Mouse (Mus musculus): ENCODE results near the gene Sp1. TPM values are rescaled to one million over a fixed set of nuclear protein-coding genes. Genes with fewer than 3 reads are reported as not detected.

Sp1 gene
- total RNA-seq (2012; rRNA removed) = 16.3 and 22.0 TPM in 2 replicates
- 10 to 100 TPM; 47.2 to 92.3 TPM for polyA plus RNA-seq (2012; ENCODE audit: insufficient read depth in 1 of 2, insufficient read length in 2 of 2, low read depth in 1 of 2, low replicate concordance in 2 of 2, missing spikeins in 1 of 2)

DNA sequence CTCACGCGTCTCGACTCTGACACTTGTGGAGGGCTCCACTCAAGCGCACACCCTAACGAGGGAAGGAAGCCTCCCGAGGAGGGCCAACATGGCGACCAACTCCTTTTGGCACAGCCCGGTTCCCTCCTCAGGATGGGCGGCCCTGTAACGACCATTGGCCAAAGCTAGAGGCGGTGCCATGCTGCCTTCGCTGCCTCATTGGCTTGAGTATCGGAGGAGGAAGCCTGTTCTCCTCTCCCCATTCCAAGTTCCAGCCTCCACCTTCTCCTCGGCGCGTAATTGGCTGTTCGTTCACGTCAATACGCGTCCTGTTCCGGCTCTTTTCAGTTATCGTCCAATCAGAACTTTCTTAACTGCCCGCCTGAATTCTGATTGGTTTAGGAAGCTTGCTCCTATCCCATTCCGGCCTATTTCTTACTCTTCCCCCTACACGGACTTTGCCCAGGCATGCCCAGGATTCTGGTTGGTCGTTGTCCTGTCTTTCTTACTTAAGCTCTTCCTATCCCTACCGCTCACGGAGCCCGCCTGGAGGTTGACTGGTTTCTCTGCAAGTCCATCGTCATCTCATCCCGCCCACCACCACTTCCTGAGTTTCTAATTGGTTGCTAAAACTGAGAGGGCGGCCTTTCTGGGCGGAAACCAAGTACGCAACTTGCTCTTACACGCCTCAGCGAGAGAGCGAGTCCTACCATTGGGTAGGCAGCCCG lies at the start of gene Sp1:
Gene Sp1, plus strand, starts transcription at position 655 of the 707 bp plus-strand sequence.
- peak within 1 kb of the TSS; percentile 94 for H3K27ac ChIP-seq (ENCODE audit: control insufficient read depth, low read depth, low read length)
- H3K27me3 ChIP-seq (ENCODE audit: control insufficient read depth in 1 of 2, insufficient read depth in 2 of 2, low read length in 2 of 2) = no peaks in the 10 kb centered on the region
- peak within 1 kb of the TSS; percentile 87 for H3K9ac ChIP-seq (ENCODE audit: control insufficient read depth, low read depth, low read length, poor library complexity, severe bottlenecking)
- H3K9me3 ChIP-seq (replicated peaks; ENCODE audit: insufficient read depth, low read length) = no peaks in the 10 kb centered on the region
- H3K4me1 ChIP-seq (ENCODE audit: control insufficient read depth in 1 of 2, insufficient read depth in 2 of 2, low read length in 2 of 2) = peaks cover 4 to 22% of the 10 kb centered on the region in 2 experiments
- H3K4me3 ChIP-seq (ENCODE audit: control insufficient read depth in 1 of 2, insufficient read depth in 1 of 2, low read depth in 2 of 2, low read length in 2 of 2) = peak within 1 kb of the TSS; percentile 62 to 68
- H3K79me2 ChIP-seq (ENCODE audit: control insufficient read depth, insufficient read depth, low read length, poor library complexity) = peaks cover 30% of the 10 kb centered on the region
- peaks cover 8 to 36% of the 10 kb centered on the region in 2 experiments for H3K36me3 ChIP-seq (ENCODE audit: control insufficient read depth in 1 of 2, insufficient read depth in 2 of 2, low read length in 2 of 2)
- peak; percentile 100 for DNase-seq (ENCODE audit: low read depth, low spot score)
- TF ChIP-seq KAT2A (conservative IDR thresholded peaks at IDR 0.05; ENCODE audit: low read depth, low read length) = peak; percentile 68
- TF ChIP-seq HCFC1 (IDR thresholded peaks at IDR 0.05; ENCODE audit: low read depth, low read length) = peak; percentile 85
- TF ChIP-seq USF1 (IDR thresholded peaks at IDR 0.05; ENCODE audit: low read depth, low read length) = no peak
- TF ChIP-seq CTCF (IDR thresholded peaks at IDR 0.05 in 2 of 3, conservative IDR thresholded peaks at IDR 0.05 in 1 of 3; ENCODE audit: control insufficient read depth in 1 of 3, insufficient read depth in 1 of 3, low read depth in 2 of 3, low read length in 3 of 3, poor library complexity in 1 of 3, severe bottlenecking in 1 of 3) = no peak
- peak; percentile 8; the same call in 1 of the 2 replicates for TF ChIP-seq MAZ (IDR thresholded peaks at IDR 0.05; ENCODE audit: low read depth, low read length)
- no peak for TF ChIP-seq MEF2A (IDR thresholded peaks at IDR 0.05; ENCODE audit: extremely low read depth, insufficient replicate concordance, low read depth, low read length, poor library complexity, severe bottlenecking)
- TF ChIP-seq USF2 (IDR thresholded peaks at IDR 0.05; ENCODE audit: borderline replicate concordance in 1 of 2, insufficient read depth in 1 of 2, low read depth in 1 of 2, low read length in 2 of 2) = no peak
- TF ChIP-seq MYC (IDR thresholded peaks at IDR 0.05; ENCODE audit: low read depth, low read length) = peak; percentile 94
- peak in 1 of 2 experiments; percentile 99; a peak in 2 of 4 replicates for TF ChIP-seq POLR2A (IDR thresholded peaks at IDR 0.05; ENCODE audit: control insufficient read depth in 1 of 2, insufficient read depth in 1 of 2, low read depth in 1 of 2, low read length in 2 of 2, poor library complexity in 1 of 2)
- no peak for TF ChIP-seq TAL1 (IDR thresholded peaks at IDR 0.05; ENCODE audit: low read length)
- TF ChIP-seq RCOR1 (IDR thresholded peaks at IDR 0.05; ENCODE audit: low read depth, low read length) = no peak
- peak; percentile 86 for TF ChIP-seq ELF1 (IDR thresholded peaks at IDR 0.05; ENCODE audit: low read depth, low read length)
- TF ChIP-seq GATA1 (IDR thresholded peaks at IDR 0.05; ENCODE audit: low read depth, low read length) = no peak
- peak; percentile 67; the same call in 1 of the 2 replicates for TF ChIP-seq TCF12 (IDR thresholded peaks at IDR 0.05; ENCODE audit: low read depth, low read length)
- no peak for TF ChIP-seq ZMIZ1 (IDR thresholded peaks at IDR 0.05; ENCODE audit: low read depth, low read length)
- peak; percentile 75; the same call in 1 of the 2 replicates for TF ChIP-seq JUND (IDR thresholded peaks at IDR 0.05; ENCODE audit: low read depth, low read length)
- no peak; the same call in 1 of the 2 replicates for TF ChIP-seq MXI1 (IDR thresholded peaks at IDR 0.05; ENCODE audit: low read depth, low read length)
- peak; percentile 91 for TF ChIP-seq POLR2AphosphoS2 (IDR thresholded peaks at IDR 0.05; ENCODE audit: low read length)
- TF ChIP-seq MYB (IDR thresholded peaks at IDR 0.05; ENCODE audit: low read depth, low read length) = no peak
- TF ChIP-seq BHLHE40 (IDR thresholded peaks at IDR 0.05; ENCODE audit: borderline replicate concordance, low read depth, low read length) = no peak
- no peak for TF ChIP-seq ZKSCAN1 (IDR thresholded peaks at IDR 0.05; ENCODE audit: low read depth, low read length)
- TF ChIP-seq RAD21 (IDR thresholded peaks at IDR 0.05; ENCODE audit: low read depth, low read length) = no peak
- TF ChIP-seq CHD2 (IDR thresholded peaks at IDR 0.05; ENCODE audit: low read length) = peak; percentile 96
- TF ChIP-seq ETS1 (IDR thresholded peaks at IDR 0.05; ENCODE audit: low read depth, low read length) = no peak
- no peak; the same call in 1 of the 2 replicates for TF ChIP-seq UBTF (IDR thresholded peaks at IDR 0.05; ENCODE audit: borderline replicate concordance, insufficient read depth, low read depth, low read length)
- TF ChIP-seq TBP (IDR thresholded peaks at IDR 0.05; ENCODE audit: low read depth, low read length) = peak; percentile 88
- TF ChIP-seq NELFE (IDR thresholded peaks at IDR 0.05; ENCODE audit: low read depth, low read length) = peak; percentile 96
- TF ChIP-seq EP300 (IDR thresholded peaks at IDR 0.05; ENCODE audit: low read depth in 1 of 2, low read length in 2 of 2) = no peak
- TF ChIP-seq GABPA (IDR thresholded peaks at IDR 0.05; ENCODE audit: low read depth, low read length) = no peak
- TF ChIP-seq ZC3H11A (IDR thresholded peaks at IDR 0.05; ENCODE audit: low read depth, low read length) = no peak
- no peak for TF ChIP-seq SMC3 (IDR thresholded peaks at IDR 0.05; ENCODE audit: low read depth, low read length)
- peak; percentile 56 for TF ChIP-seq NRF1 (IDR thresholded peaks at IDR 0.05; ENCODE audit: insufficient read depth, low read depth, low read length, poor library complexity, severe bottlenecking)
- no peak; the same call in 1 of the 2 replicates for TF ChIP-seq POLR2AphosphoS5 (IDR thresholded peaks at IDR 0.05; ENCODE audit: borderline replicate concordance, low read depth, low read length)
- TF ChIP-seq MAX (IDR thresholded peaks at IDR 0.05; ENCODE audit: low read length) = peak; percentile 90
- no peak for TF ChIP-seq CHD1 (IDR thresholded peaks at IDR 0.05; ENCODE audit: low read depth, low read length)
